Mouse (Mus musculus) lung, adult 2 months (tissue): ENCODE data around the gene Hoxd10. TPM values are rescaled to one million over a fixed set of nuclear protein-coding genes. Genes with fewer than 3 reads are reported as not detected.

ENCODE experiments used
- DNase-seq: peaks from one replicate; pipeline ENCODE4 v3.0.0; 2022
- H3K4me1 ChIP-seq: fragments of 200-500 bp; 2 replicates; pipeline ENCODE4 v1.6.1; 2011; ENCODE audit warnings: low read length; ENCODE audit not compliant: control insufficient read depth, insufficient read depth
- H3K4me3 ChIP-seq: fragments of 200-500 bp; replicated peaks from 2 replicates; pipeline ENCODE3; 2011; ENCODE audit warnings: low read depth, mild to moderate bottlenecking, control low read depth, low read length; ENCODE audit errors: extremely low read depth
- CTCF ChIP-seq: fragments of 200-500 bp; IDR thresholded peaks from 2 replicates; pipeline ENCODE4 v1.5.1; 2011; ENCODE audit warnings: mild to moderate bottlenecking, low read length, control low read depth; ENCODE audit not compliant: insufficient read depth
- POLR2A ChIP-seq: fragments of 200-500 bp; IDR thresholded peaks from 2 replicates; pipeline ENCODE4 v1.6.1; 2011; ENCODE audit warnings: low read depth, mild to moderate bottlenecking, control low read depth, low read length, borderline replicate concordance; ENCODE audit errors: extremely low read depth
- WGBS: fragments of 180-500 bp; shearing (Covaris S2); methylation state at CpG from one replicate; pipeline ENCODE4 v1.1.7; 2018; 5-methylcytosine and 5-hydroxymethylcytosine counted together
- polyA plus RNA-seq: library from polyadenylated mRNA; depleted of rRNA; stranded (reverse); fragments of >200 nt; gene quantifications from 2 replicates; pipeline ENCODE4 v1.2.3, GENCODE M21; 2012

The Hoxd10 gene
- polyA plus RNA-seq, 1 experiment: not detected

GRCm38 (mm10) chr2:74734996-74735811 is 43.5 kb downstream of the Hoxd10 start:
- DNase-seq: no peak
- Histone ChIP-seq H3K4me1 (no peaks in the 10 kb centered on the region), H3K4me3 (no peak overlapping the region)
- WGBS: 10% methylated on average over 27 of the region's 27 CpGs
- TF ChIP-seq POLR2A: no peak
- TF ChIP-seq CTCF: no peak

- 4% methylated on average over 42 of the region's 42 CpGs for WGBS
- H3K4me3 ChIP-seq: no peak overlapping the region
- DNase-seq: no peak
- TF ChIP-seq POLR2A: no peak
- TF ChIP-seq CTCF: no peak
- H3K4me1 ChIP-seq: no peaks in the 10 kb centered on the region
These were observed 44.3 kb downstream of the Hoxd10 start for GRCm38 (mm10) chr2:74735851-74736687.

- TF ChIP-seq POLR2A: no peak
- TF ChIP-seq CTCF: no peak
- no peak for DNase-seq
- WGBS: 10% methylated on average over 15 of the region's 15 CpGs
- no peak overlapping the region for H3K4me3 ChIP-seq
- H3K4me1 ChIP-seq: no peaks in the 10 kb centered on the region
These were observed 45.2 kb downstream of the Hoxd10 start for GRCm38 (mm10) chr2:74736688-74737577.

DNA sequence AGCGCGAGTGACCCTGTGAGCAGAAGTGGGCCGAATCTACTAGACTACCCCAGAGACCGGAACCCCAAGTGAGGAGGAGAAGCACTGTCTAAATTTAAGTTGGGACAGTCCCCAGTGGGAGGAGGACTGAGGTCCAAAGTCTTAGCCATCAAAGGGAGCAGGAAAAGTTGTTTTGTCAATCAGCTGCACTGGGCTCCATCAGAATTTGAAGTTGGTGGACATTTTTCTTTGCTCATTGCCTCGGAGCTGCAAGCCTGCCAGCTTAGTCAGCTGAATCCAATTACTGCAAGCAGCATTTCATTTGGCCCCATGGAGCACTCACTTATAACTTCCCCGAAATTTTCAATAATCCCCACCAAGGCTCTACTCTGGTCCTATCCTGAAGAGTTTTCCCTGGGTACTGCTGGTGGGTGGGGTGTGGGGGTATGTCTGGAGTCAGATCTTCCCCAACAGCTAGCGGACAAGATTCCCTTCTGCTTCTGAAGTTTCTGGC is 45.9 kb downstream of the Hoxd10 start:
- WGBS: 15% methylated on average over 7 of the region's 7 CpGs
- no peak for DNase-seq
- TF ChIP-seq CTCF: no peak
- H3K4me1 ChIP-seq: no peaks in the 10 kb centered on the region
- H3K4me3 ChIP-seq: no peak overlapping the region

DNA sequence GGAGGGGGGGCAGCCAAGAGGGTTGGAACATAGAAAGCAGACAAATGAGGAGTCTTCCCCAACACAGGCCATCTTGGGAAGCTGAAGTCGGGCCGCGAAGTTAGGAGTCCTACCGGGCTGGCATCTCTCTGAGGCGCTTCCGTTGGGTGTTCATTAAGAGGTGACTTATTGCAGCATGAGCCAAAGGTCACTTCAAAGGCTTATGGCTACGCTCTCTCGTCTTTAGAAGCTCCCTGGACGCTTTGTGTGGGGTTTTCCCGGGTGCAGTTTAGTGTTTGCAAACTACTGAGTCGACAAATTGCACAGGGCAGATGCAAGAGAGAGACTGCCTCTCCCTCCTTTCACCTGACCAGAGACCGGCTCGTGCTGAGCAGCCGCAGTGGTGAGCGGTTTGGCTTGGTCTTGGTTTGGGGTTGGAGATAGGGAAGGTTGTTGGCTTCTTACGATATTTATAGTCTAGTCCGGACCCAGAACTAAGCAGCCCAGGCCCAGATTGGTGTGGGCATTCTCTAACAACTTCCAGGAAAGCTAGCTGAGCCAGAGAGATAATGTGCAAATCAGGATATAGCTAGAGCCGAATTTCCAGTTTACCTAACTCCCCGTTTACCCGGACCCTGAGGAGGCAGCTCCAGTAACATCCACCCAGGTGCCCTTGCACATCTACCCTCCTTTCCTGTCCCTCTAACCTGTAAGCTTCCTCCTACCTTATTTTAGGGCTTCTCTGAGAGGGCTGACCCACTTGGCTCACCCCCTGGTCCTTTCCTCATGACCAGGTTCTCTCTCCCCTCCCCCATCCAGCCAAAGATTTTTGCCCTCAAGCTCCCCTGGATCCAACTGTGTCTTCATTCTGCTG is 47.1 kb downstream of the Hoxd10 start:
- 4% methylated on average over 20 of the region's 20 CpGs for WGBS
- Histone ChIP-seq H3K4me3 (no peak overlapping the region), H3K4me1 (no peaks in the 10 kb centered on the region)
- TF ChIP-seq CTCF (no peak), POLR2A (no peak)
- no peak for DNase-seq

DNA sequence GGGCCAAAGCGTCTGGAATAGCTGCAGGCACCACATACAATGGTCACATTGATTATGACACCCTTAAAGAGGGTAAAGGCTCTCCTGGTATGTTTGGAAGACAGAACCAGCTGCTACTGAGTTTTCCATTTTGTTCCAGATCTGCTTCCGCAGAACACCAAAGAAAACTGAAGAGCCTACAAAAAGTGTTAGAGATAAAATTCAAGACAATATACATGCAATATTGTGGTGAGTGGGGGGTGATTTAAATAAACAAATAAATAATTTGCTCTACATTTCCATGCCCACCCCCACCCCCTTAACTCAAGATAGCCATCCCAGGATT is 47.7 kb downstream of the Hoxd10 start:
- no peak for TF ChIP-seq CTCF
- TF ChIP-seq POLR2A: no peak
- DNase-seq: no peak
- Histone ChIP-seq H3K4me3 (no peak overlapping the region), H3K4me1 (no peaks in the 10 kb centered on the region)
- 21% methylated on average over 2 of the region's 2 CpGs for WGBS

DNA sequence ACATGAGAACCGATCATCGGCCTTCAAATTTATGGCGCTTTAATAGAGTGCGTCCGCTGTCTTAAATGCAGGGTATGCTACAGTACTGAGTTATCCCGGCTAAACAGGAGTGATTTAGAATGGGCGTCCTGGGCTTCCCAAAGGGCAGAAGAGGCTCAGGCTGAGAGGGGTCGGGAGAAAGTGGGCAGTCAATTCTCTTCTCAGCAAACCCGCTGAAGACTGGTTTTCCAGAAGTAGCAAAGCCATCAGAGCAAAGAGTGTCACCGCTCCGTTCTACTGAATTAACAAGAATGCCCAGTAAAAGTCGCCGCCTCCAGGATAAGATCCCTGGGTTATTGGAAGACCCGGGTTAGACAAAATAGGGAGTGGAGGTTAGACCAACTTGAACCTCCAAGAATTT is 48.1 kb downstream of the Hoxd10 start:
- no peak for DNase-seq
- H3K4me3 ChIP-seq: no peak overlapping the region
- WGBS: 8% methylated on average over 14 of the region's 14 CpGs
- no peak for TF ChIP-seq POLR2A
- TF ChIP-seq CTCF: no peak
- no peaks in the 10 kb centered on the region for H3K4me1 ChIP-seq

DNA sequence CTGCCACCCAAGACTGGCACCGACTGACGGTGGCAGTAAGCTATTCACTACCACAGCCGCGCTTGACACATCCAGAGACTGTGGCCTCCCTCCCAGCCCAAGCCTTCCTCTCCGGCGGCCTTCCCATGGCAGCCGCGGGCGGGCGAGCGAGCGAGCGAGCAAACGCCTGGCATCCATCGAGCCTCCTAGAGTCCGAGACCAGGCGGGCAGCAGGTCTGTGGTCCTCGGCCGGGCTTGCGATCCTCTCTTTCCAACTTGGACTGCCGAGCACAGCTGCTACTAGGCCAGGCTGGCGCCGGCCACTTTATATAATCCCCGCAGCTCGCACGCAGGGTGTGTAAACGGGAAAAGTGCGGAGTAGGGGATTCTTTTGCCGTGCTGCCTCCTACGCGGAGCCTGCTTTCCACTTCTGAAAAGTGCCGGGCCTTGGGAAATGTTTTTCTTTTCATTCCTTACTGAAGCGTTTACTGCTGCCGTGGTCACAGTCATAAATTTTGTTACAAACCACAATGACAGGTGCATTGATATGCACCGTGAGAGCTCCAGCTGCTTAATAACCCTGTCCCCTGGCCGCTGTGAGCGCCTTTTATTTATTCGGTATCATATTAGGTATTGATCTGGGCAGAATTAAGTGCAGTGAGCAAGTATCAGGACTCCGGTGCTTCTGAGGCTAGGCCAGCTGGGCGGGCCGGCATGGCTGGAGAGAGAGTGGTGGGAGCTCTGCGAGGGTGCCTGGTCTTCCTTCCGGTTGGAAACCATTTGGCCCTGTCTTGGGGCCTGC is 48.8 kb downstream of the Hoxd10 start:
- no peak for DNase-seq
- Histone ChIP-seq H3K4me3 (no peak overlapping the region), H3K4me1 (no peaks in the 10 kb centered on the region)
- TF ChIP-seq CTCF (no peak), POLR2A (no peak)
- 5% methylated on average over 43 of the region's 43 CpGs for WGBS
